Comparison of ENCODE assay signal across 13 mouse cellular contexts in genomic region chr2:145787486-145787885, GRCm38 (mm10).
A peak's percentile ranks its signal among the peaks of the same experiment; 100 is the strongest.
DNase-seq lines count a peak whose midpoint lies in the region; ATAC-seq and TF ChIP-seq lines count a peak whose summit lies in the region.
"Had no signal": no experiment of that assay in that cellular context is flagged by ENCODE, and none has a peak within 500 bp of the region (broad histone marks: within the 10 kb centered on the region; RNA-seq: fewer than 3 reads in every experiment).

No protein-coding gene starts in this region.

- H3K36me3 ChIP-seq in liver, adult 2 months (ENCODE audit: control insufficient read depth, insufficient read depth, low read length) = peaks cover 4% of the 10 kb centered on the region
- H3K36me3 ChIP-seq in heart, embryonic 16.5 days (ENCODE audit: control insufficient read depth, insufficient read depth) = no peaks in the 10 kb centered on the region
- 0 out of 2 replicates have a peak, but pooled peaks cover 2% of the 10 kb centered on the region for H3K36me3 ChIP-seq in small intestine, adult 2 months (ENCODE audit: control insufficient read depth, insufficient read depth, low read length)
- H3K36me3 ChIP-seq: G1E; midbrain, embryonic 12.5 days had no signal

- H3K9ac ChIP-seq in liver, adult 2 months (ENCODE audit: low read depth, low read length) = 0 out of 2 replicates have a peak overlapping the region, but pooled peaks have one; percentile 23
- no peak overlapping the region for H3K9ac ChIP-seq in heart, embryonic 16.5 days (ENCODE audit: low read length)
- H3K9ac ChIP-seq: midbrain, embryonic 12.5 days had no signal

- intact Hi-C loops in left cerebral cortex, postnatal 25 days (cut with DNase I) = no loop called here

- TF ChIP-seq CTCF in liver, adult 2 months (IDR thresholded peaks at IDR 0.05; ENCODE audit: low read depth, low read length) = no peak
- TF ChIP-seq CTCF in small intestine, adult 2 months (IDR thresholded peaks at IDR 0.05; ENCODE audit: extremely low read depth, insufficient read length, insufficient replicate concordance, low read depth, low read length) = no peak

- H3K9me3 ChIP-seq in heart, embryonic 16.5 days (replicated peaks; ENCODE audit: control insufficient read depth, low read length) = no peaks in the 10 kb centered on the region
- H3K9me3 ChIP-seq: midbrain, embryonic 12.5 days had no signal

- TF ChIP-seq POLR2A in liver, adult 2 months (IDR thresholded peaks at IDR 0.05; ENCODE audit: extremely low read depth, insufficient read depth, low read length) = no peak
- TF ChIP-seq POLR2A in small intestine, adult 2 months (IDR thresholded peaks at IDR 0.05; ENCODE audit: low read depth, low read length) = no peak

- H3K27ac ChIP-seq in liver, adult 2 months (replicated peaks; ENCODE audit: insufficient read depth, low read depth, low read length) = no peak overlapping the region; the same call in 1 of the 2 replicates
- no peak overlapping the region for H3K27ac ChIP-seq in heart, embryonic 16.5 days (ENCODE audit: low read length)
- H3K27ac ChIP-seq in small intestine, adult 2 months (ENCODE audit: insufficient read depth, low read depth, low read length) = peak overlapping the region; percentile 70
- H3K27ac ChIP-seq: midbrain, embryonic 12.5 days had no signal

- no peak for DNase-seq in liver, adult 2 months (ENCODE audit: extremely low read depth, low read depth, low spot score)
- DNase-seq in liver (no peak), MN1 (ENCODE audit: low spot score) (no peak)
- peak; percentile 42 for DNase-seq in kidney, postnatal 10 days
- DNase-seq in cerebellum, adult 11 months = no peak
- no peak for DNase-seq in left cerebral cortex, postnatal 25 days (ENCODE audit: low spot score in 2 of 2)
- DNase-seq: adrenal gland, postnatal 14 days; layer of hippocampus, postnatal 36 days; thymus, postnatal 25 days had no signal

- peaks cover 4% of the 10 kb centered on the region; the same call in 1 of the 2 replicates for H3K4me1 ChIP-seq in liver, adult 2 months (ENCODE audit: control insufficient read depth, insufficient read depth, low read length)
- peaks cover 22% of the 10 kb centered on the region for H3K4me1 ChIP-seq in heart, embryonic 16.5 days (ENCODE audit: control insufficient read depth, insufficient read depth, low read length)
- peaks cover 10% of the 10 kb centered on the region; the same call in 1 of the 2 replicates for H3K4me1 ChIP-seq in small intestine, adult 2 months (ENCODE audit: control insufficient read depth, insufficient read depth, insufficient read length, low read length)

- peak overlapping the region; percentile 65 for H3K4me2 ChIP-seq in heart, embryonic 16.5 days (ENCODE audit: low read depth, low read length)
- H3K4me2 ChIP-seq: midbrain, embryonic 12.5 days had no signal

- H3K79me2 ChIP-seq in liver, adult 2 months (ENCODE audit: control insufficient read depth, insufficient read depth, low read length) = no peaks in the 10 kb centered on the region

- WGBS in liver, adult 2 months = 35% methylated on average over 7 of the region's 7 CpGs
- WGBS in heart, embryonic 16.5 days = 60% methylated on average over 7 of the region's 7 CpGs
- 22% methylated on average over 7 of the region's 7 CpGs for WGBS in small intestine, adult 2 months

- no peaks in the 10 kb centered on the region for H3K27me3 ChIP-seq in liver, adult 2 months (ENCODE audit: control insufficient read depth, insufficient read depth, low read length)
- H3K27me3 ChIP-seq in heart, embryonic 16.5 days (ENCODE audit: control insufficient read depth, insufficient read depth, low read length) = no peaks in the 10 kb centered on the region
- H3K27me3 ChIP-seq in small intestine, adult 2 months (ENCODE audit: control insufficient read depth, insufficient read depth, low read length) = no peaks in the 10 kb centered on the region

- H3K4me3 ChIP-seq in liver, adult 2 months (ENCODE audit: insufficient read depth, low read depth, low read length) = no peak overlapping the region
- H3K4me3 ChIP-seq in heart, embryonic 16.5 days (ENCODE audit: low read length) = no peak overlapping the region; the same call in 1 of the 2 replicates
- H3K4me3 ChIP-seq in small intestine, adult 2 months (ENCODE audit: low read depth, low read length) = peak overlapping the region; percentile 29
- H3K4me3 ChIP-seq: midbrain, embryonic 12.5 days had no signal

- no peak for ATAC-seq in heart, embryonic 16.5 days (replicated peaks; ENCODE audit: extremely low read depth, insufficient read depth, low FRiP score)
